Mouse (Mus musculus) CH12F3 (cell line): Measurements from ENCODE around the gene Akap1.

Experiments
- in situ Hi-C: fragments of 300-500 bp; cut with MboI; formaldehyde crosslinking; loops from 2 replicates; pipeline ENCODE4 v1.14.3; 2020; ENCODE audit warnings: low sequenced_read_pairs

Gene Akap1

GRCm38 (mm10) chr11:88844384-88844783 lies 20.0 kb downstream of the Akap1 start:
- in situ Hi-C loops, result no loop called here

GRCm38 (mm10) chr11:88843305-88843704 lies 21.1 kb downstream of the Akap1 start:
- in situ Hi-C loops, result no loop called here

GRCm38 (mm10) chr11:88842315-88842975 lies 21.9 kb downstream of the Akap1 start:
- in situ Hi-C loops, result no loop called here

- in situ Hi-C loops, result no loop called here
Observed at GRCm38 (mm10) chr11:88841406-88841805, 23.0 kb downstream of the Akap1 start.

- in situ Hi-C loops, result no loop called here
Observed at GRCm38 (mm10) chr11:88840724-88841350, 23.5 kb downstream of the Akap1 start.

GRCm38 (mm10) chr11:88840292-88840691 lies 24.1 kb downstream of the Akap1 start:
- in situ Hi-C loops, result no loop called here

- in situ Hi-C loops, result no loop called here
Observed at GRCm38 (mm10) chr11:88839379-88839778, 25.0 kb downstream of the Akap1 start.

GRCm38 (mm10) chr11:88838630-88839029 lies 25.8 kb downstream of the Akap1 start:
- in situ Hi-C loops, result no loop called here

GRCm38 (mm10) chr11:88834606-88835005 lies 29.8 kb downstream of the Akap1 start:
- in situ Hi-C loops, result no loop called here

GRCm38 (mm10) chr11:88834134-88834533 lies 30.3 kb downstream of the Akap1 start:
- in situ Hi-C loops, result no loop called here

- in situ Hi-C loops, result no loop called here
Observed at GRCm38 (mm10) chr11:88833099-88833498, 31.3 kb downstream of the Akap1 start.

GRCm38 (mm10) chr11:88830257-88830804 lies 34.1 kb downstream of the Akap1 start:
- in situ Hi-C loops, result no loop called here

- in situ Hi-C loops, result no loop called here
Observed at GRCm38 (mm10) chr11:88828528-88828927, 35.9 kb downstream of the Akap1 start.

- in situ Hi-C loops, result no loop called here
Observed at GRCm38 (mm10) chr11:88825909-88826308, 38.5 kb downstream of the Akap1 start.

GRCm38 (mm10) chr11:88822991-88823390 lies 41.4 kb downstream of the Akap1 start:
- in situ Hi-C loops, result loop anchor here (25.0 kb wide), 2 partner anchors 561 to 861 kb away; no protein-coding TSS in a partner anchor

GRCm38 (mm10) chr11:88822526-88822925 lies 41.9 kb downstream of the Akap1 start:
- in situ Hi-C loops, result loop anchor here (25.0 kb wide), 2 partner anchors 560 to 860 kb away; no protein-coding TSS in a partner anchor

- in situ Hi-C loops, result loop anchor here (25.0 kb wide), 2 partner anchors 559 to 859 kb away; no protein-coding TSS in a partner anchor
Observed at GRCm38 (mm10) chr11:88820742-88821576, 43.4 kb downstream of the Akap1 start.

- in situ Hi-C loops, result loop anchor here (25.0 kb wide), 2 partner anchors 558 to 858 kb away; no protein-coding TSS in a partner anchor
Observed at GRCm38 (mm10) chr11:88820253-88820652, 44.1 kb downstream of the Akap1 start.

- in situ Hi-C loops, result loop anchor here (25.0 kb wide), 2 partner anchors 555 to 855 kb away; no protein-coding TSS in a partner anchor
Observed at GRCm38 (mm10) chr11:88817061-88817460, 47.3 kb downstream of the Akap1 start.

- in situ Hi-C loops, result loop anchor here (25.0 kb wide), 2 partner anchors 541 to 841 kb away; no protein-coding TSS in a partner anchor
Observed at GRCm38 (mm10) chr11:88803231-88804010, 61.0 kb downstream of the Akap1 start.
